Mouse (Mus musculus) heart, postnatal 10 days (tissue): ENCODE measurements around the gene Aspn. TPM values are rescaled to one million over a fixed set of nuclear protein-coding genes. Genes with fewer than 3 reads are reported as not detected.

ENCODE experiments used
- DNase-seq, 2 experiments: peaks; one replicate each; pipeline ENCODE4 v3.0.0; 2021
- intact Hi-C: fragments of 180-260 bp; cut with DNase I; formaldehyde crosslinking; loops from one replicate; pipeline ENCODE4 v1.15.1; 2025
- total RNA-seq, 2 experiments: library from RNA; stranded (reverse); gene quantifications; 2 replicates each; pipeline ENCODE4 v1.2.3; 2021

Gene Aspn
- total RNA-seq: 100 to 1,000 TPM in 1 of 2 experiments, 10 to 100 TPM in 1; 89.0 to 113 TPM

DNA sequence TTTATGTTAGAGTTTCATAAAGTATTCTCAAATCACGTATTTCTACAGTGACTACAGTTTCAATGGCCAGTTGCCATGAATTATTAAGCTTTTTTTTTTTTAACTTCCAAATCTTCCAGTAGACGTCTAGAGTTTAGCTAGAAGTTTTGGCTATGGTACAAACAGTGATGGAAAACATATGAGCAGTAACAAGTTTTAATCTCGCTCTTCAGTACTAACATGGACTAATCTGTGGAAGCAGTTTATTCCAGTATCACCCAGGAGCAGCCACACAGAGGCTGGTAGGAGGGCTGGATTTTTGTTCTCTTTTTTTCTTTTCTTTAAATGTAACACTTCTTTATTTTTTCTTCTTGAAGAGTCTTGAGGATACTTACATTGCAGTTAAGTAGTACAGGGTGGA lies at the start of gene Aspn:
TSS of gene Aspn (plus strand) at position 165 of the 400 bp plus-strand sequence.
- intact Hi-C loops: no loop called here
- peak in 1 of 2 experiments; percentile 32 for DNase-seq

DNA sequence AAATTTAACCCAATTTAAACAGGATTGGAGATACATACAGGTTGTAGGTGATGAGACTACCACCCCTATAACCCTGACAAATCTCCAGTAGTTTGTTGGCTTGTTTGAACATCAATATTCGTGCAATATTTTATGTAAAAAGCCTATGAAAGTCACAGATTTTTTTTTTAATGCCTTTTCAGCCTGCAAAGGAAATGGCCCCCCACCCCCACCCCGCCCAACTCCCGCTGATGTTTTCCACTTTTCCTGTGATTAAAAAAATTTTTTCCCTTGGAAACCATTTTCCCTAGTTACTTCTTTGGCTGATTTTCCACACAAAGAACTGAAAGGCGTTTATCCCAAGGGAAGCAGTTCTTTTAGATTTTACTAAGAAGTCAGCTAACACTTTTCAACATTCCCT lies 39.7 kb upstream of the Aspn start, which contains the start of gene Ecm2:
TSS of gene Ecm2 (plus strand) at position 301 of the 400 bp plus-strand sequence.
- peak in 1 of 2 experiments; percentile 22 for DNase-seq
- intact Hi-C loops: no loop called here

GRCm38 (mm10) chr13:49505776-49506175 lies 38.5 kb upstream of the Aspn start:
- peak; percentile 21 to 22 for DNase-seq
- intact Hi-C loops: no loop called here

GRCm38 (mm10) chr13:49507176-49507575 lies 37.1 kb upstream of the Aspn start:
- intact Hi-C loops: no loop called here
- DNase-seq: peak; percentile 28 to 34

DNA sequence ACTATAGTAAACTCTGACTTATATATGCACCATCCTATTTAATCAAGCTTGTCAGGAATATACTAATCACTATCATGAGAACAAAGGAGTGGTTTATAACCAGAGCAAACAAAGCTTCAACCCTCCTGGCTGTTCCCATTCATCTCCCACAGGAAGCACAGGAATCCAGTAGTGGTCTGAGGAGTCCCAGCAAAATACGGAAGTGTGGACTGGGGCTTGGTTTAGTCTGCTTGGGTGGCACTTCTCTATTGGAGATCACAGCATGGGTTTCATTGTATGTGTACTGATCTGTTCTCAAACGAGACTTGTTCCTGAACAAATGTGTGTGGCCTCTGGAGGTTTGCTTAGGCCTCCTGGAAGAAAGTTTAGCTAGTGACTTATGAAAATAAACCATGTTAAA lies 25.5 kb upstream of the Aspn start:
- no peak for DNase-seq
- intact Hi-C loops: no loop called here

DNA sequence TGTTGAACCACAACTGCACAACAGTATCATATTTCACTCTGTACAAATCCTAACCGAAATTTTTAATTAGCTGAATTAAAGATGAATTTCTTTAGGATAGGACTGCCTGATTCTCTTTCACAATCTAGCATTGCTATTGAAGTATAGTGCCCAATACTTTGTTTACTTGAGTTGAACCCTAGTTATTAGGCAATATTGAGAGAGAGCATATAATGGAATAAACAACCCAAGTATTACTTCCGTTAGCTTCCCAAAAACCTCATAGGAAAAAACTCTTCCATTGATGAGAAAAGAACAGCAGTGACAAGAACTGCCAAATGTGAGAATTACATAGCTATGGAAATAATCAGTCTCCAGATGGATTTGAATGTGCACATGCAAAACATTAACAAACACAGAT lies 18.0 kb upstream of the Aspn start:
- no peak for DNase-seq
- intact Hi-C loops: loop anchor here (10.0 kb wide), 1 partner anchor 191 kb away; no protein-coding TSS in a partner anchor

DNA sequence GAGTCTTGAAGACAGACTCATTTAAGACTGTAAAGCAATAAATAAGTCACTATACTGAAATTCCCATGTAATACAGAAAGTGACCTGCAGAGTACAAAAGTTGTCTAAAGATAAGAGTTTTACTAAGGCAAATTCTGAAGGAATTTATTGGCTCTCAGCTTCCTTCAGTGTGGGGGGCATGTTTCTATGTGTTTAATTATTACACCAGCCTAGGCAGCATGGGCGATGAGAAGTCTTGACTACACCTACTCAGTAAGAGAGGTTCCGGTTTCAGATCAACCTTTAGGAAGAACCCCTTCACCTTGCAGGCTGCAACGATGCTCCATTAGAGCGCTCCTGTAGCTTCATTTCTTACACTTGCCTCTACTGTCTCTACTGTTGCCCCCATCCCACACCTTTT lies 13.6 kb upstream of the Aspn start:
- intact Hi-C loops: no loop called here
- DNase-seq: no peak

DNA sequence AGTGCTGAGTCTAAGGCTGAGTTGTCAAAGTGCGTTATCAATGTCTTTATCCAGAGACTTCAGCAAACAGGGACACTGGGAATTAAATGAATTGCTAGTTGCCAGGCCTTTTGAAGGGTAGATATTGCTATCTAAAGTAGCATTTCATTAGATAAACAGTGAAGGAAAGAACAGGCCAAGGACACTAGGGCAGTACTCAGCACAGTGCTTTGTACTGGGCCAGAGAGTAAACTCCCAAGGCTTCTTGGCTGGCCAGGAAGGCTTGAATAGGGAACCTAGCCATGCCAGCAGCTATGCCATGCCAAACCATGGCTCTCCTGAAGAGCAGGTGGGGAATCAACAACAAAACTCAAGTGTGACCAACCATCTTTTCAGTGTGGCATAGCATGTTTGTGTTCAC lies 7.3 kb upstream of the Aspn start:
- intact Hi-C loops: no loop called here
- DNase-seq: no peak

- intact Hi-C loops: no loop called here
- no peak for DNase-seq
Observed at GRCm38 (mm10) chr13:49538693-49539092, 5.5 kb upstream of the Aspn start.

DNA sequence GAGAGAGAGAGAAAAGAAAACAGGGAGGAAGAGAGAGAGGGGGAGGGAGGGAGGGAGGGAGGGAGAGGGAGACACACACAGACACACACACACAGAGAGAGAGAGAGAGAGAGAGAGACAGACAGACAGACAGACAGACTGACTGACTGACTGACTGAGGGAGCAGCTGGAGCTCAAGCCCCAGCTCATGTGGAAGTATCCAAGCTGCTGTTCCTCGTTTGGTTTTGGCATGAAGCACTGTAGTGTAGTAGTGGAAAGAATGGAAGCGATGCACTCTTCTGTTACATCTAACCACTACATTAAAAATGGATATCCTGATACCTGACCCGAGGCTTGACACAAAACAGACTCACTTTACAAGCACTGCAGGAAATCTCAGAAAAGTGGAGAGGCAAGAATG lies 1.4 kb downstream of the Aspn start:
- DNase-seq: peak; percentile 45 to 49
- intact Hi-C loops: loop anchor here (5.0 kb wide), 2 partner anchors 53 to 93 kb away; partner anchors contain the start of gene Tes3-ps

- intact Hi-C loops: loop anchor here (5.0 kb wide), 2 partner anchors 54 to 94 kb away; partner anchors contain the start of gene Tes3-ps
- peak; percentile 35 to 46 for DNase-seq
Observed at GRCm38 (mm10) chr13:49546517-49546916, 2.3 kb downstream of the Aspn start.

GRCm38 (mm10) chr13:49547563-49548150 lies 3.4 kb downstream of the Aspn start:
- DNase-seq: no peak

GRCm38 (mm10) chr13:49549616-49550015 lies 5.4 kb downstream of the Aspn start:
- intact Hi-C loops: loop anchor here (5.0 kb wide), 2 partner anchors 57 to 97 kb away; partner anchors contain the start of gene Tes3-ps
- no peak for DNase-seq

More at GRCm38 (mm10) chr13:49547563-49548150, 3.4 kb downstream of the Aspn start:
- intact Hi-C loops: loop anchor here (5.0 kb wide), 2 partner anchors 55 to 95 kb away; partner anchors contain the start of gene Tes3-ps

DNA sequence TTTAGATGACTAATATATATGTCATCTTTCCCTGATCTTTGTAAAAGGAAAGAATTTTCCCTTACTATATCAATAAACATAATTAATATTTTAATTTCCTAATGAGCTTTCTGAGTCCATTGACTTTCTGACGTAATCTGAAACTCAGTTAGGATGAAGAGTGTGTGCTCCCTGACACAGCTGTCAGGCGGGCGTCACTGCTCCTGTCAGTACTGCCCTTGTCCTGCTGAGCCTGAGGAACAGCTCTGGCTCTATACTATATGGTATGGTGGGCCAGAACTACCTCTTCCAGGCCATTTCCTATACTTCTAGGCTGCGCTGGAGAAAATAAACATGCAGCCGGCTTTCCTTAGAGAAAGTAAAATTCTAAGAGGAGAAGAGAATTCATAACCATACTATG lies 10.3 kb downstream of the Aspn start:
- intact Hi-C loops: no loop called here

GRCm38 (mm10) chr13:49556203-49556602 lies 12.0 kb downstream of the Aspn start:
- DNase-seq: peak; percentile 60
- intact Hi-C loops: no loop called here

More for the DNA sequence above, 10.3 kb downstream of the Aspn start:
- no peak for DNase-seq

DNA sequence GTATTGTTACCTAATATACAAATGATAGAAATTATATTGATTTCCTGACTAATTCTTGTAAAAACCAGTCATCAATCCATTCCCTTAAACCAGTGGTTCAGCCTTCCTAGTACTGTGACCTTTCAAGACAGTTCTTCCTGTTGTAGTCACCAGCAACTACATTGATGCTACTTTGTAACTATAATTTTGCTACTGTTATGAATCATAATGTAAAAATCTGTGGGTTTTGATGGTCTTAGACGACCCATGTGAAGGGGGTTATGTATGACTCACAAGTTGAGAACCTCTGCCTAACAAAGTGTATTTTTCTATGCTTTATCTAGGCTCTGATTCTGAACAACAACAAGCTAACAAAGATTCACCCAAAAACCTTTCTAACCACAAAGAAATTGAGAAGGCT lies 12.7 kb downstream of the Aspn start:
- DNase-seq: no peak
- intact Hi-C loops: no loop called here

DNA sequence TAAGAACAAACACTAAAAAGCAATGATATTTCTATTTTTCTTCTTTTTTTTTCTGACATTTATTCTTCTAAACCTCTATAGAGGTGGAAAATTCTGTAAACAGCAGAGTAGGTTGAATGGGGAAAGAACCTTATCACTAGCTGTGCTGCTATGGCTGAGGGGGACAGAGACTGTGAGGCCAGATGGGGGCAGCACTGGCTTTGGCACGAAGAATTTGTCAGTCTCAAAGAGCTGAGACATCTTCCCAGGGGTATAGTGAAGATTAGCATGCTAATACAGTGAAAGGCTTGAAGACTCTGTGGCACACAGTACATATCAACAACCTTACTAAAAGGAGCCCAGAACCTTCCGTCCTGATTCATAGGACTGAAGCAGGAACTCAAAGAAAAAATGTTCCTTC lies 14.9 kb downstream of the Aspn start:
- DNase-seq: peak; percentile 57 to 60
- intact Hi-C loops: loop anchor here (2.0 kb wide), 1 partner anchor 86 kb away; no protein-coding TSS in a partner anchor

GRCm38 (mm10) chr13:49560886-49561285 lies 16.6 kb downstream of the Aspn start:
- no peak for DNase-seq
- intact Hi-C loops: no loop called here

- no peak for DNase-seq
- intact Hi-C loops: no loop called here
Observed at GRCm38 (mm10) chr13:49564347-49564746, 20.1 kb downstream of the Aspn start.

GRCm38 (mm10) chr13:49570371-49570770 lies 26.1 kb downstream of the Aspn start:
- intact Hi-C loops: no loop called here
- DNase-seq: no peak

GRCm38 (mm10) chr13:49571418-49571817 lies 27.2 kb downstream of the Aspn start:
- DNase-seq: no peak
- intact Hi-C loops: no loop called here
